Mouse (Mus musculus) kidney, embryonic 16.5 days (tissue): ENCODE measurements around the gene Adam19. TPM values are rescaled to one million over a fixed set of nuclear protein-coding genes. Genes with fewer than 3 reads are reported as not detected.
"Not testable (repeated sequence)": the region's sequence is repeated elsewhere in the genome, so short reads cannot be mapped to it uniquely, and the experiment has no call there.

Experiments used
- ATAC-seq: fragments of 200-750 bp; cut with Nextera tagmentation; 2 replicates; pipeline ENCODE4 v1.8.0; 2017; ENCODE audit warnings: moderate TSS enrichment; ENCODE audit not compliant: low FRiP score, low TSS enrichment
- H3K27ac ChIP-seq: fragments of 300-500 bp; sonication (generic); 2 replicates; pipeline ENCODE4 v1.5.1; 2014; ENCODE audit warnings: low read length
- H3K27me3 ChIP-seq: fragments of 300-500 bp; sonication (generic); 2 replicates; pipeline ENCODE4 v1.6.1; 2014; ENCODE audit warnings: low read length, control low read depth, mixed read lengths; ENCODE audit not compliant: insufficient read depth
- H3K36me3 ChIP-seq: fragments of 300-500 bp; sonication (generic); 2 replicates; pipeline ENCODE4 v1.6.1; 2014; ENCODE audit warnings: low read length, control low read depth, mixed read lengths; ENCODE audit not compliant: insufficient read depth
- H3K4me1 ChIP-seq: fragments of 300-500 bp; sonication (generic); 2 replicates; pipeline ENCODE4 v1.6.1; 2014; ENCODE audit warnings: low read length, control low read depth, mixed read lengths; ENCODE audit not compliant: insufficient read depth
- H3K4me2 ChIP-seq: fragments of 300-500 bp; sonication (generic); replicated peaks from 2 replicates; pipeline ENCODE4 v1.6.1; 2014; ENCODE audit warnings: low read depth, low read length
- H3K4me3 ChIP-seq: fragments of 300-500 bp; sonication (generic); 2 replicates; pipeline ENCODE4 v1.5.1; 2014; ENCODE audit warnings: mild to moderate bottlenecking, low read length
- H3K9ac ChIP-seq: fragments of 300-500 bp; sonication (generic); replicated peaks from 2 replicates; pipeline ENCODE4 v1.6.1; 2014; ENCODE audit warnings: low read length
- H3K9me3 ChIP-seq: fragments of 300-500 bp; sonication (generic); 2 replicates; pipeline ENCODE4 v1.6.1; 2016; ENCODE audit warnings: low read length, control low read depth
- WGBS: fragments of 180-500 bp; shearing (Covaris S2); extraction: QIAGEN DNeasy Blood & Tissue Kit; methylation state at CpG from one replicate; pipeline ENCODE4 v1.1.7; 2014; 5-methylcytosine and 5-hydroxymethylcytosine counted together
- polyA plus RNA-seq: library from polyadenylated mRNA; unstranded; fragments of >200 nt; fragmentation: Nextera tagmentation; extraction: Ambion mirVana; gene quantifications from 2 replicates; pipeline ENCODE4 v1.2.1, GENCODE M21; 2015

Adam19 gene
- polyA plus RNA-seq, 1 experiment from 2014 or later = 16.5 TPM

GRCm38 (mm10) chr11:46031470-46031869, 24.3 kb upstream of the Adam19 start:
- H3K9ac ChIP-seq = no peak overlapping the region
- H3K4me1 ChIP-seq = peaks cover 22% of the 10 kb centered on the region
- H3K27me3 ChIP-seq = no peaks in the 10 kb centered on the region
- H3K27ac ChIP-seq = no peak overlapping the region
- H3K4me2 ChIP-seq = no peak overlapping the region
- H3K4me3 ChIP-seq = no peak overlapping the region
- no peaks in the 10 kb centered on the region for H3K9me3 ChIP-seq
- WGBS = 55% methylated on average over 3 of the region's 3 CpGs
- no peak for ATAC-seq
- H3K36me3 ChIP-seq = no peaks in the 10 kb centered on the region

GRCm38 (mm10) chr11:46032956-46033355, 22.8 kb upstream of the Adam19 start:
- Histone ChIP-seq H3K27me3 (no peaks in the 10 kb centered on the region), H3K9me3 (no peaks in the 10 kb centered on the region), H3K4me2 (no peak overlapping the region), H3K4me1 (peaks cover 22% of the 10 kb centered on the region), H3K36me3 (no peaks in the 10 kb centered on the region), H3K9ac (no peak overlapping the region), H3K27ac (no peak overlapping the region), H3K4me3 (no peak overlapping the region)
- no peak for ATAC-seq
- 80% methylated on average over 7 of the region's 7 CpGs for WGBS

- Histone ChIP-seq H3K36me3 (no peaks in the 10 kb centered on the region), H3K27me3 (no peaks in the 10 kb centered on the region), H3K27ac (no peak overlapping the region), H3K4me1 (peaks cover 17% of the 10 kb centered on the region), H3K4me3 (no peak overlapping the region), H3K9me3 (no peaks in the 10 kb centered on the region), H3K4me2 (no peak overlapping the region), H3K9ac (no peak overlapping the region)
- WGBS = 96% methylated on average over 10 of the region's 10 CpGs
- no peak for ATAC-seq
These were observed 19.4 kb upstream of the Adam19 start for GRCm38 (mm10) chr11:46036374-46036773.

GRCm38 (mm10) chr11:46038901-46039300, 16.9 kb upstream of the Adam19 start:
- ATAC-seq = peak; percentile 57
- H3K9ac ChIP-seq = peak overlapping the region; percentile 41; the same call in 1 of the 2 replicates
- H3K36me3 ChIP-seq = no peaks in the 10 kb centered on the region
- H3K4me2 ChIP-seq = peak overlapping the region; percentile 51
- peak overlapping the region; percentile 80 for H3K27ac ChIP-seq
- H3K27me3 ChIP-seq = no peaks in the 10 kb centered on the region
- H3K4me3 ChIP-seq = peak overlapping the region; percentile 24
- 50% methylated on average over 15 of the region's 15 CpGs for WGBS
- H3K9me3 ChIP-seq = no peaks in the 10 kb centered on the region
- H3K4me1 ChIP-seq = peaks cover 13% of the 10 kb centered on the region

DNA sequence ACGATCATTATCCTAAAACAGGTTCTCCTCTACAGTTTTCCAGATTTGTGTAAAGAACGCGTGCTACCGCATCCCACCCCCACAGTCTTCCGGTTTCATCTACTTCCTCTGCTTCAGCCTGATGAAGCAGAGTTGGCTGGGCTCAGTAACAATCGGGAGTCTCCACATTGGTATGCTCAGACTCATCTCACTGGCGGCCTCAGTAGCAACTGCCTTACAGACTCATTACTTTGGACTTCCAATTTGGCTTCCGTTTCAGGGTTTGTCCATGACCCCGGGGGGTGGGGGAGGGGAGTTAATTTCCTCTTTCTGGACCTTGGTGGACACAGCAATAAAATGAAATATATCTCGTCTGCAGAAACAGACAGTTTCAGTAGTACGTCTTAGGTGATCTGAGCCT, 16.5 kb upstream of the Adam19 start:
- WGBS = 9% methylated on average over 11 of the region's 11 CpGs
- Histone ChIP-seq H3K4me3 (peak overlapping the region; percentile 24), H3K4me1 (peaks cover 13% of the 10 kb centered on the region), H3K9ac (peak overlapping the region; percentile 41), H3K36me3 (no peaks in the 10 kb centered on the region), H3K4me2 (peak overlapping the region; percentile 51), H3K27me3 (no peaks in the 10 kb centered on the region), H3K9me3 (no peaks in the 10 kb centered on the region), H3K27ac (peak overlapping the region; percentile 80)
- ATAC-seq = peak; percentile 85

DNA sequence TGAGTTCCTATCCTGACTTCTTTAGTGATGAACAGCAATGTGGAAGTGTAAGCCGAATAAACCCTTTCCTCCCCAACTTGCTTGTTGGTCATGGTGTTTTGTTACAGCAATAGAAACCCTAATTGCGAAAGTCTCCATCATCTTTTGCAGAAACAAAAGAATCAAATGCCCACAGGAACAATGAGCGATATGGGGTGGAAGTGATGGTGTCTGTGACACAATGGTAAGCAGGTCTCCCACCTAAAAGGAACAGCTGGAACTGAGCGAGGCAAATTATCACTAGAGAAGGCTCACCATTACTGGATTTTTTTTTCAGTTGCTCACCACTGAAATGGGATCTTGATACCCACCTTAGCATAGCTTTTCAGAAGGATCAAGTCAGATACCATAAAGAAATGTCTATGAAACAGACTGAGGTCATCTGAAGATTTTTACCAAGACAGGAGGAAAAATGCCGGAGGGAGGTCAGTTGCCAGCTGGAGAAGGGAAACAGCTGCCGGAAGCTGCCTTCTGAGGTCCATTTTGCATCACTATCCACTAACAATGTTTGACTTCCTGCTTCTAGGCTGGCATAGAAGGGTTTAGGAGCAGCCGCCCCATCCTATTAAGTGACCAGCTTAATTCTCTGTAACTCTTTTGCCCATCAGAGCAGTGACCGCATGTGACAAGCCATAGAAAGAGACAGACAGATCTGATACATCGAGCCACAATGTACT, 14.8 kb upstream of the Adam19 start:
- H3K27ac ChIP-seq = peak overlapping the region; percentile 65
- H3K9me3 ChIP-seq = no peaks in the 10 kb centered on the region
- no peaks in the 10 kb centered on the region for H3K27me3 ChIP-seq
- 71% methylated on average over 9 of the region's 9 CpGs for WGBS
- H3K9ac ChIP-seq = no peak overlapping the region
- H3K4me2 ChIP-seq = no peak overlapping the region
- H3K36me3 ChIP-seq = no peaks in the 10 kb centered on the region
- no peak overlapping the region for H3K4me3 ChIP-seq
- H3K4me1 ChIP-seq = peaks cover 13% of the 10 kb centered on the region
- ATAC-seq = no peak

- Histone ChIP-seq H3K9ac (no peak overlapping the region), H3K4me1 (peaks cover 13% of the 10 kb centered on the region), H3K27me3 (no peaks in the 10 kb centered on the region), H3K27ac (peak overlapping the region; percentile 65), H3K36me3 (no peaks in the 10 kb centered on the region), H3K4me2 (no peak overlapping the region), H3K4me3 (no peak overlapping the region), H3K9me3 (no peaks in the 10 kb centered on the region)
- ATAC-seq = no peak
- 60% methylated on average over 12 of the region's 12 CpGs for WGBS
These were observed 14.1 kb upstream of the Adam19 start for GRCm38 (mm10) chr11:46041607-46042267.

DNA sequence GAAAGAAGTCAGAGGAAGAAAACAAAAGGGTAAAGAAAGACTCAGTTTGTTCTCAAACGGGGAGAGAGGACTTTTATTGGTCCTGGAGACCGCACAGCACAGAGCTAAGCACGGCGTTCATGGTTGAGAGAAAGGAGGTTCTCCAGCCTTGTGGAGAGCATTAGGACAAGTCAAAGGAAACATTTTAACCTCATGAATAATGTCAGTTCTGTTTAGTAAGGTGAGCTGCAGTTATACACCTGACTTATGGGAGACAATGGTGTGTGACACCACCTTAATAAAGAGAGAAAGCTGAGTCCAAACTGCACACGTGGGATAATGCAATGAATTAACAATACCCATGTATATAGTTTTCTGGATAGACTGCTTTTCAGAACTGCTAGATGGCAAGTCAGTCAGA, 11.0 kb upstream of the Adam19 start:
- Histone ChIP-seq H3K27ac (no peak overlapping the region), H3K4me3 (no peak overlapping the region), H3K36me3 (no peaks in the 10 kb centered on the region), H3K4me2 (no peak overlapping the region), H3K9ac (no peak overlapping the region), H3K4me1 (peaks cover 1% of the 10 kb centered on the region), H3K27me3 (no peaks in the 10 kb centered on the region), H3K9me3 (no peaks in the 10 kb centered on the region)
- 88% methylated on average over 5 of the region's 5 CpGs for WGBS
- ATAC-seq = no peak

DNA sequence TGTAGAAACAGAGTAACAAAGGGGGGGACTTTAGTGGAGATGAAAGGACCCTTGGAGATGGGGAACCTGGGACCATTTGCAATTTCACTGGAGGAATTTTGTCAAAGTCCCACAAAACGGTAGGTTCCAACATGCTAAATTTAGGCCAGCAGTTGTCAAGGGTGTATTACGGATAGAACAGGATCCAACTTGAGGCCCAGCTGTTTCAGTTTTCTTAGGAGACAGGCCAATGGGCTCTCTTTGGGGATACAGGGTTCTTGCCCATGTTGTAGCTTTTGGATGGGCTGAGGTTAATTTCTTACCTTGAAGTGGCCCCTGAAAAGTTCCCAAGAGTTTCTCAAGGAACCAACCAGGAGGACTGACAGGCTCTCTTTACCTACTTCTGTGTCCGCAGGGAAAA, 8.5 kb upstream of the Adam19 start:
- H3K4me2 ChIP-seq = no peak overlapping the region
- 88% methylated on average over 3 of the region's 3 CpGs for WGBS
- no peak overlapping the region for H3K9ac ChIP-seq
- peaks cover 3% of the 10 kb centered on the region; the same call in 1 of the 2 replicates for H3K4me1 ChIP-seq
- H3K27me3 ChIP-seq = no peaks in the 10 kb centered on the region
- H3K9me3 ChIP-seq = no peaks in the 10 kb centered on the region
- no peak for ATAC-seq
- H3K36me3 ChIP-seq = no peaks in the 10 kb centered on the region
- H3K27ac ChIP-seq = no peak overlapping the region
- H3K4me3 ChIP-seq = no peak overlapping the region

DNA sequence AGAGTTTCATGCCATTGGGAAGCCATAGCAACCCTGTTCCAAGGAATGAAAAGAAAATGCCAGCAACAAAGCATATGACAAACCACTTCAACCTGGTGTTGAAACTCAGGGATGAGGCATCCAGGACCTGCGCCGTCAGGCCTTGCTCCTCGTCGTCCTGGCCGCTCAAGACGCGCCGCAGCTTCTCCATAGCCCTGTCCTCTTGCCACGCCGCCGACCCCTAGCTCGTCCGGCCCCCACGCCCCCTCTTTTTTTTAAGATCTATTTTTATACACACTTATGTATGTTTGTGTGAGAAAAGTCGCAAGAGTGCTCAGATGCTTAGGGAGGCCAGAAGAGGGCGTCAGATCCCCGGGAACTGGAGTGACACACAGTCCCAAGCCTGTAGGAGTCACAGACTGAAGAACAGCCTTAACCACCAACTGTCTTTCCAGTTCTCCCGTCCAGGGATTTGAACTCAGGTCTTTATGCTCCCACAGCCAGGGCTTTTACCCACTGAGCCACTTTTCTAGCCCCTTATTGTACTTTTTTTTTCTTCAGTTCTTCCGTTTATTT, 3.6 kb upstream of the Adam19 start, which contains the start of gene Gm12166:
Gene Gm12166 (minus strand): TSS at position 217 of the 555 bp plus-strand sequence.
- not testable (repeated sequence) for H3K4me2 ChIP-seq
- 41% methylated on average over 19 of the region's 19 CpGs for WGBS
- 0 out of 2 replicates have a peak, but pooled peaks have one; percentile 20 for ATAC-seq

More for the DNA sequence above, 3.6 kb upstream of the Adam19 start, which contains the start of gene Gm12166:
- H3K36me3 ChIP-seq, H3K27me3 ChIP-seq, H3K4me3 ChIP-seq, H3K9ac ChIP-seq, H3K9me3 ChIP-seq, H3K27ac ChIP-seq: not testable (repeated sequence)
- peaks cover 25% of the 10 kb centered on the region; the same call in 1 of the 2 replicates for H3K4me1 ChIP-seq
